Mouse (Mus musculus) thymus, adult 2 months (tissue): Measurements from ENCODE around the gene Bicra. TPM values are rescaled to one million over a fixed set of nuclear protein-coding genes. Genes with fewer than 3 reads are reported as not detected.

Experiments
- DNase-seq: peaks from one replicate; pipeline ENCODE4 v3.0.0; 2021
- H3K27ac ChIP-seq: fragments of 200-500 bp; 2 replicates; pipeline ENCODE4 v1.5.1; 2012; ENCODE audit warnings: low read length, control low read depth; ENCODE audit not compliant: control insufficient read depth, insufficient read depth
- H3K27me3 ChIP-seq: fragments of 200-500 bp; 2 replicates; pipeline ENCODE4 v1.6.1; 2012; ENCODE audit warnings: mild to moderate bottlenecking, low read length, moderate library complexity, mixed read lengths; ENCODE audit not compliant: control insufficient read depth, insufficient read depth
- H3K36me3 ChIP-seq: fragments of 200-500 bp; 2 replicates; pipeline ENCODE4 v1.6.1; 2012; ENCODE audit warnings: mild to moderate bottlenecking, low read length, moderate library complexity; ENCODE audit not compliant: control insufficient read depth, insufficient read depth
- H3K4me1 ChIP-seq: fragments of 200-500 bp; replicated peaks from 2 replicates; pipeline ENCODE4 v1.6.1; 2012; ENCODE audit warnings: low read length; ENCODE audit not compliant: control insufficient read depth, insufficient read depth
- H3K4me3 ChIP-seq: fragments of 200-500 bp; 2 replicates; pipeline ENCODE4 v1.5.1; 2012; ENCODE audit warnings: mild to moderate bottlenecking, low read length, control low read depth, moderate library complexity; ENCODE audit not compliant: control insufficient read depth, insufficient read depth
- CTCF ChIP-seq: fragments of 200-500 bp; IDR thresholded peaks from 2 replicates; pipeline ENCODE4 v1.5.1; 2012; ENCODE audit warnings: mild to moderate bottlenecking, control low read depth, low read length, moderate library complexity, borderline replicate concordance; ENCODE audit not compliant: control insufficient read depth, poor library complexity, insufficient read depth; ENCODE audit errors: extremely low read depth
- POLR2A ChIP-seq: fragments of 200-500 bp; IDR thresholded peaks from 2 replicates; pipeline ENCODE4 v1.6.1; 2012; ENCODE audit warnings: mild to moderate bottlenecking, low read length, control low read depth, moderate library complexity; ENCODE audit not compliant: control insufficient read depth, poor library complexity, insufficient read depth; ENCODE audit errors: extremely low read depth
- WGBS: fragments of 180-500 bp; shearing (Covaris S2); methylation state at CpG from one replicate; pipeline ENCODE4 v1.1.7; 2018; 5-methylcytosine and 5-hydroxymethylcytosine counted together
- polyA plus RNA-seq: library from polyadenylated mRNA; depleted of rRNA; stranded (reverse); fragments of >200 nt; gene quantifications from 2 replicates; pipeline ENCODE4 v1.2.3, GENCODE M21; 2012

The Bicra gene
- polyA plus RNA-seq, 1 experiment, result 57.0 TPM

DNA sequence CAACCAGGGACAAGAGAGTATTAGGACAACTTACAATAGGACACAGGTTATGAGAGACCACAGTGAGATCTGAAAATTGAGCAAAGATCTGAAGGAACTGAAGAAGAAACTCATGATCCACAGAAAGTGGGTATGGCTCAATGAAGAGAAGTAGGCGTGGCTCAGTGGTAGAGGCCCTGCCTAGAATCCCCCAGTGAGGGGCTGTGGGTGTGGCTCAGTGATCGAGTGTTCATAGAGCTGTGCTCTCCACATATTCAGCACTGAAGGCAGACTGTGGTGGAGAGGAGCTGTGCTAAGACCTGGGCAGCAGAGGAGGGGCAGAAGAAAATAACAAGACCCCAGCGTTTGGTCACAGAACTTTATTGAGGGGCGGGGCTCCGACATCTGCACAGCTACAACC lies 110.2 kb downstream of the Bicra start:
- 94% methylated on average over 5 of the region's 5 CpGs for WGBS
- Histone ChIP-seq H3K27ac (no peak overlapping the region), H3K4me1 (no peaks in the 10 kb centered on the region), H3K36me3 (peaks cover 57% of the 10 kb centered on the region), H3K4me3 (no peak overlapping the region), H3K27me3 (no peaks in the 10 kb centered on the region)
- DNase-seq, result no peak
- TF ChIP-seq POLR2A (no peak), CTCF (no peak)

DNA sequence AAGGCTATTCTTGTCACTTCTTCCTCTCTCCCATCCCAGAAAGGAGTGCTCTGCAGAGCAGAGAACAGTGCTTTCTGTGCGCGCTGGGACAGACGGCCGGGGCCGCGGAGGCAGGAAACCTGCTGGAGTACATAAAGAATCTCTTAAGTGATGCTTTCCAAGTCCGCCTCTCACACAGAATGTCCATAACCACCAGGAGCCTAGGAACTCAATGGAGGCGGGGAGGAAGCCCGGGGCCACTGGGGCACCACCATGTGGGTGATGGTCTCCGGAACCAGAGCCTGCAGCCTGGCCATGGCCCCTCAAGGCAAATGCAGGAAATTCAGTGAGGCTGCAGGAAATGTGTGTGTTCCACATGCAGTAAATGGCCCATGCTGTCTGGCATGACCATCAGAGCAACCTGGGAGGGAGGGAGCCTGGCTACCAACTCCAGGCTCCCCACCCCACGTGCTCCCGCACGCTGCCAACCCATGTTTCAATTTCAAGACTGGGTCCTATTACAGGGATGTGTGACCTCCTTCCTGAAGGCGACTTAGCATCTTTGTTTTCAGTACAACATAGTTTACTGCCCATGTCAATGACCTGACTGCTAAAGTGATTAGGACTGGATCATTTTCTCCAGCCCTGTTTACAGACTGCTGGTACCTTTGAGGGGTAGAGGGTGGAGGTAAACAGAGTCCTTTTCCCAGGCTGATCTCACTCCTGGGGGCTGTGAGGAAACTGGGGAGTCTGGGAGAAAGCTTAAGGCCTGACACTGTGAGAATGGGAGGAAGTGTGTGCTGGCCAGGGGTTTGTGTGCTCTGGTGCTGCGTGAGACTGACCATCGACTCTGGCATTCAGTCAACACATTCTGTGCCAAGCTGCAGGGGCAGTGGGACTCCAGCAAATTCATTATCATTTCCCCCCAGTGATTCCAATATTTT lies 114.0 kb downstream of the Bicra start:
- Histone ChIP-seq H3K27ac (no peak overlapping the region), H3K4me1 (no peaks in the 10 kb centered on the region), H3K36me3 (peaks cover 20% of the 10 kb centered on the region), H3K4me3 (no peak overlapping the region), H3K27me3 (no peaks in the 10 kb centered on the region)
- 49% methylated on average over 16 of the region's 16 CpGs for WGBS
- no peak for TF ChIP-seq CTCF
- no peak for TF ChIP-seq POLR2A
- DNase-seq, result no peak

DNA sequence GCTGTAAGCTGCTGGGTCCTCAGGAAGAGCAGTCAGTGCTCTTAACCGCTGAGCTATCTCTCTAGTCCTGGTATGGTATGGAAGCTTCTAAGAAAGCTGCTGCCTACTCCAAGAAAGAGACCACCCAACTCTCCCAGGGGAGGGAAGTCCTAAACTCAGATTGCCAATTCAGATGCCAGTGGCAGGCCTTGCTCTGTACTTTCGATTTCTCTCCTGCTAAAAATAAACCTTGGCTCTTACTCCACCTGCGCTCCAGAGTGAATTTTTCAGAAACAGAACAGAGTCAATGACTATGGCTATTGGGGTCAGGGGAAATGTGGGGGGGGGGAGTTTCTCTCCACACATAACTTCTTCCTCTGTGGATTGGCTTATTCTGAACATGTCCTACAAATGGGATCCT lies 116.1 kb downstream of the Bicra start:
- no peak for DNase-seq
- no peaks in the 10 kb centered on the region for H3K27me3 ChIP-seq
- 0 out of 2 replicates have a peak, but pooled peaks cover under 1% of the 10 kb centered on the region for H3K36me3 ChIP-seq
- no peaks in the 10 kb centered on the region for H3K4me1 ChIP-seq
- TF ChIP-seq CTCF (no peak), POLR2A (no peak)
- H3K4me3 ChIP-seq, result no peak overlapping the region
- H3K27ac ChIP-seq, result no peak overlapping the region
- WGBS, result 15% methylated on average over 3 of the region's 3 CpGs

DNA sequence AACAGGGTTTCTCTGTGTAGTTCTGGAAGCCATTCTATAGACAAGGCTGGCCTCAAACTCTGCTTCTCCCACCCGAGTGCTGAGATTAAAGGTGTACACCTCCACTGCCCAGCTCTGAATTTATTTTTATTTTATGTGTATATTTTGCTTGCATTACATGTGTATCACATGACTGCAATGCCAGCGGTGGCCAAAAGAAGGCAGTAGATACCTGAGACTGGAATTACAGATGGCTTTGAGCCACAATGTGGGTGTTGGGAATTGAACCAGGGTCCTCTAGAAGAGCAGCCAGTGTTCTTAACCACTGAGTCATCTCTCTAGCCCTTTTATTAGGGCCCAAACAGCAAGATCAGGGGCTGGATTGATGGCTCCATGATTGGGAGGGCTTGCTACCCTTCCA lies 117.2 kb downstream of the Bicra start:
- TF ChIP-seq POLR2A (no peak), CTCF (no peak)
- Histone ChIP-seq H3K4me1 (no peaks in the 10 kb centered on the region), H3K27me3 (no peaks in the 10 kb centered on the region), H3K36me3 (no peaks in the 10 kb centered on the region), H3K27ac (no peak overlapping the region), H3K4me3 (no peak overlapping the region)
- no peak for DNase-seq
- 85% methylated on average over 2 of the region's 2 CpGs for WGBS

DNA sequence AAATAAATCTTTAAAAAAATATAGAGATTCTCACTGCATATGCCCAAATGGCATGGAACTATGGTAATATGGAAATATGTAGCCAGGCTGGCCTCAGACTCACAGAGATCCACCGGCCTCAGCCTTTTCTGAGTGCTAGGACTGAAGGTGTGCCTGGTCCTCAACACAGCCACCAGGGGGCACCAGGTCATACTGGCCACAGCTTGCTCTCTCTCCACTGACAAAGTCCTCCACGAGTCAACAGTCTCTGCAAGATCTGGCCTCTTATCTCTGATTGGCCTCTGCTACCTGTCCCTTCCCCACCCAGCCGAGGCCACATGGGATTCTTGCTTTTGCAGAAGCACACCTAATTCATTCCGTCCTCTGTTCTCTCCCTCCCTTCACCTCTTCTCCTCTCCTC lies 117.8 kb downstream of the Bicra start:
- H3K27me3 ChIP-seq, result no peaks in the 10 kb centered on the region
- no peaks in the 10 kb centered on the region for H3K4me1 ChIP-seq
- TF ChIP-seq CTCF (peak; percentile 67; the same call in 1 of the 2 replicates), POLR2A (no peak)
- peak; percentile 62 for DNase-seq
- no peaks in the 10 kb centered on the region for H3K36me3 ChIP-seq
- no peak overlapping the region for H3K4me3 ChIP-seq
- no peak overlapping the region for H3K27ac ChIP-seq
- 28% methylated on average over 4 of the region's 4 CpGs for WGBS

DNA sequence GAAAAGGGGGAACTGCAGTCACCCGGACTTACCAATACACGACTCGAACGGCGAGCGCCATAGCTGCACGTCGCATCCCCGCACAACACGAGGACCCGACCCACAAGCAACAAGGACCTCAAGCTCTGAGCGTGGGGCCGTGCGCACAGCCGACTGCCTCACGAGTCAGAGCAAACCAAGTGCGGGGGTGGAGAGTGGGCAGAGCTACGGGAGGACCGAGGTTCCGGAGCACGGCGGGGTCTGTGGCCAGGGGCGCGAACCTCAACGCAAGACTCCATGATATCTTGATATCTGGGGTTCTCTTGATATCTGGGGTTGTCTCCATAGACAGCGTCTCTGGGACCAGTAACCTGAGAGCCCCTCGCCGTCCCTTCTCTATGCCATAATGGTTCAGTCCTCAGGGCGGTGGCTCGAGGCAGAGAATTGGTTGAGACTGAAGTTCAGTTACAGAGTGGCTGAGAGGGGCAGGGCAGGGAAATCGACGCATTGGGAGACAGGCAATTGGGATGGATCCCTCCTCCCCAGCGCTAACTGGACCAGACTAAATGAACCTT lies 125.4 kb downstream of the Bicra start, which contains the start of gene Selenow:
TSS of gene Selenow (minus strand) at position 183 of the 554 bp plus-strand sequence.
- H3K4me1 ChIP-seq, result peaks cover 24% of the 10 kb centered on the region
- under 1% methylated on average over 33 of the region's 33 CpGs for WGBS
- peak within 1 kb of the TSS; percentile 97 for H3K4me3 ChIP-seq
- DNase-seq, result peak; percentile 91
- peaks cover 11% of the 10 kb centered on the region; the same call in 1 of the 2 replicates for H3K36me3 ChIP-seq
- no peaks in the 10 kb centered on the region for H3K27me3 ChIP-seq
- H3K27ac ChIP-seq, result peak within 1 kb of the TSS; percentile 52; the same call in 1 of the 2 replicates
- peak; percentile 78 for TF ChIP-seq POLR2A
- no peak for TF ChIP-seq CTCF
